Mouse (Mus musculus) heart, postnatal 4 days (tissue): Measurements from ENCODE around the gene Rab5if. TPM values are rescaled to one million over a fixed set of nuclear protein-coding genes. Genes with fewer than 3 reads are reported as not detected.

Source experiments
- total RNA-seq, 2 experiments: library from RNA; stranded (reverse); gene quantifications; 2 replicates each; pipeline ENCODE4 v1.2.3; 2021

Gene Rab5if
- total RNA-seq, 2 experiments from 2014 or later = 136 to 142 TPM

Other genes starting within 250 kb of the Rab5if start
- gene Dlgap4, start 249.4 kb upstream of the Rab5if start, total RNA-seq = 10 to 100 TPM; 57.1 to 58.3 TPM
- 1,000 to 10,000 TPM; 1,178 to 1,267 TPM for gene Myl9, start 87.7 kb upstream of the Rab5if start, total RNA-seq
- gene Tgif2, start 23.1 kb upstream of the Rab5if start, total RNA-seq = 10 to 100 TPM; 18.2 to 19.3 TPM
- gene 4930518I15Rik, start 5.2 kb upstream of the Rab5if start, total RNA-seq = 1 to 10 TPM; 1.3 to 2.0 TPM
- not detected for gene Sla2, start 24.1 kb downstream of the Rab5if start, total RNA-seq
- 10 to 100 TPM; 23.0 to 27.2 TPM for gene Ndrg3, start 128.9 kb downstream of the Rab5if start, total RNA-seq
- gene Dsn1, start 144.0 kb downstream of the Rab5if start, total RNA-seq = 10 to 100 TPM; 21.5 to 24.3 TPM
- gene Soga1, start 216.1 kb downstream of the Rab5if start, total RNA-seq = 10 to 100 TPM; 36.9 to 39.8 TPM
- not detected for gene Tldc2, start 223.9 kb downstream of the Rab5if start, total RNA-seq